Mouse (Mus musculus) small intestine, adult 2 months (tissue): ENCODE data around the gene Prpf31. TPM values are rescaled to one million over a fixed set of nuclear protein-coding genes. Genes with fewer than 3 reads are reported as not detected.

Source experiments
- H3K27ac ChIP-seq: fragments of 200-500 bp; 2 replicates; pipeline ENCODE4 v1.5.1; 2012; ENCODE audit warnings: low read depth, low read length, control low read depth, inconsistent platforms; ENCODE audit not compliant: insufficient read depth
- H3K27me3 ChIP-seq: fragments of 200-500 bp; 2 replicates; pipeline ENCODE4 v1.6.1; 2012; ENCODE audit warnings: mild to moderate bottlenecking, moderate library complexity, low read length, inconsistent platforms; ENCODE audit not compliant: control insufficient read depth, insufficient read depth
- H3K36me3 ChIP-seq: fragments of 200-500 bp; 2 replicates; pipeline ENCODE4 v1.6.1; 2012; ENCODE audit warnings: mild to moderate bottlenecking, low read length, control low read depth, inconsistent platforms; ENCODE audit not compliant: control insufficient read depth, insufficient read depth
- H3K4me1 ChIP-seq: fragments of 200-500 bp; 2 replicates; pipeline ENCODE4 v1.6.1; 2012; ENCODE audit warnings: low read length, inconsistent platforms, mixed read lengths; ENCODE audit not compliant: control insufficient read depth, insufficient read depth, insufficient read length
- H3K4me3 ChIP-seq: fragments of 200-500 bp; 2 replicates; pipeline ENCODE4 v1.5.1; 2012; ENCODE audit warnings: low read depth, mild to moderate bottlenecking, control low read depth, inconsistent platforms, low read length, moderate library complexity
- CTCF ChIP-seq: fragments of 200-500 bp; IDR thresholded peaks from 2 replicates; pipeline ENCODE4 v1.5.1; 2012; ENCODE audit warnings: low read depth, mild to moderate bottlenecking, control low read depth, inconsistent platforms, low read length, moderate library complexity, mixed read lengths; ENCODE audit not compliant: insufficient replicate concordance, insufficient read length; ENCODE audit errors: extremely low read depth
- POLR2A ChIP-seq: fragments of 200-500 bp; IDR thresholded peaks from 2 replicates; pipeline ENCODE4 v1.6.1; 2012; ENCODE audit warnings: low read depth, mild to moderate bottlenecking, control low read depth, inconsistent platforms, low read length, moderate library complexity
- WGBS: fragments of 180-500 bp; shearing (Covaris S2); methylation state at CpG from one replicate; pipeline ENCODE4 v1.1.7; 2018; 5-methylcytosine and 5-hydroxymethylcytosine counted together
- polyA plus RNA-seq: library from polyadenylated mRNA; depleted of rRNA; stranded (reverse); fragments of >200 nt; gene quantifications from 2 replicates; pipeline ENCODE4 v1.2.3, GENCODE M21; 2012; rRNA removed

The Prpf31 gene
- polyA plus RNA-seq = 9.4 and 16.7 TPM in 2 replicates

- TF ChIP-seq CTCF (no peak), POLR2A (0 out of 2 replicates have a peak, but pooled peaks have one; percentile 35)
- no peaks in the 10 kb centered on the region for H3K27me3 ChIP-seq
- H3K4me3 ChIP-seq = peak within 1 kb of the TSS; percentile 80
- peak within 1 kb of the TSS; percentile 90 for H3K27ac ChIP-seq
- 1% methylated on average over 47 of the region's 47 CpGs for WGBS
- peaks cover 13% of the 10 kb centered on the region for H3K4me1 ChIP-seq
- peaks cover 5% of the 10 kb centered on the region; the same call in 1 of the 2 replicates for H3K36me3 ChIP-seq
Observed at GRCm38 (mm10) chr7:3629543-3630477, at the start of gene Prpf31, which contains the start of gene Tfpt. TSS of gene Prpf31 (plus strand) at chr7:3629985. TSS of gene Tfpt (minus strand) at chr7:3629929.

GRCm38 (mm10) chr7:3580029-3580428 is 49.8 kb upstream of the Prpf31 start:
- Histone ChIP-seq H3K4me3 (no peak overlapping the region), H3K27ac (no peak overlapping the region), H3K4me1 (no peaks in the 10 kb centered on the region), H3K27me3 (no peaks in the 10 kb centered on the region), H3K36me3 (no peaks in the 10 kb centered on the region)
- no peak for TF ChIP-seq CTCF
- TF ChIP-seq POLR2A = no peak
- WGBS = 70% methylated on average over 2 of the region's 2 CpGs

- Histone ChIP-seq H3K4me1 (no peaks in the 10 kb centered on the region), H3K27ac (no peak overlapping the region), H3K4me3 (no peak overlapping the region), H3K36me3 (no peaks in the 10 kb centered on the region), H3K27me3 (no peaks in the 10 kb centered on the region)
- TF ChIP-seq POLR2A = no peak
- TF ChIP-seq CTCF = no peak
- WGBS = 16% methylated on average over 6 of the region's 6 CpGs
Observed at GRCm38 (mm10) chr7:3585763-3586162, 44.0 kb upstream of the Prpf31 start.

GRCm38 (mm10) chr7:3586255-3586654 is 43.5 kb upstream of the Prpf31 start:
- H3K4me1 ChIP-seq = no peaks in the 10 kb centered on the region
- no peak for TF ChIP-seq POLR2A
- no peak for TF ChIP-seq CTCF
- H3K4me3 ChIP-seq = no peak overlapping the region
- no peaks in the 10 kb centered on the region for H3K36me3 ChIP-seq
- WGBS = 13% methylated on average over 5 of the region's 5 CpGs
- H3K27ac ChIP-seq = no peak overlapping the region
- H3K27me3 ChIP-seq = no peaks in the 10 kb centered on the region

GRCm38 (mm10) chr7:3587292-3587691 is 42.5 kb upstream of the Prpf31 start:
- WGBS = 86% methylated on average over 1 of the region's 1 CpGs
- Histone ChIP-seq H3K4me3 (no peak overlapping the region), H3K36me3 (no peaks in the 10 kb centered on the region), H3K4me1 (no peaks in the 10 kb centered on the region), H3K27ac (no peak overlapping the region), H3K27me3 (no peaks in the 10 kb centered on the region)
- TF ChIP-seq CTCF (no peak), POLR2A (no peak)

GRCm38 (mm10) chr7:3590550-3590949 is 39.2 kb upstream of the Prpf31 start:
- H3K36me3 ChIP-seq = no peaks in the 10 kb centered on the region
- H3K27ac ChIP-seq = no peak overlapping the region
- no peak overlapping the region for H3K4me3 ChIP-seq
- no peaks in the 10 kb centered on the region for H3K27me3 ChIP-seq
- WGBS = 71% methylated on average over 3 of the region's 3 CpGs
- TF ChIP-seq POLR2A = no peak
- TF ChIP-seq CTCF = no peak
- H3K4me1 ChIP-seq = no peaks in the 10 kb centered on the region

- no peak for TF ChIP-seq CTCF
Observed at GRCm38 (mm10) chr7:3591534-3591933, 38.3 kb upstream of the Prpf31 start.

GRCm38 (mm10) chr7:3593855-3594254 is 35.9 kb upstream of the Prpf31 start:
- Histone ChIP-seq H3K36me3 (no peaks in the 10 kb centered on the region), H3K4me3 (no peak overlapping the region), H3K27ac (no peak overlapping the region), H3K4me1 (no peaks in the 10 kb centered on the region), H3K27me3 (no peaks in the 10 kb centered on the region)
- TF ChIP-seq CTCF = no peak

More at GRCm38 (mm10) chr7:3591534-3591933, 38.3 kb upstream of the Prpf31 start:
- Histone ChIP-seq H3K36me3 (no peaks in the 10 kb centered on the region), H3K4me1 (no peaks in the 10 kb centered on the region), H3K27me3 (no peaks in the 10 kb centered on the region), H3K27ac (no peak overlapping the region), H3K4me3 (no peak overlapping the region)
- 73% methylated on average over 1 of the region's 1 CpGs for WGBS
